Mouse (Mus musculus): ENCODE measurements around the gene Gab2. TPM values are rescaled to one million over a fixed set of nuclear protein-coding genes. Genes with fewer than 3 reads are reported as not detected.

The Gab2 gene
- total RNA-seq, 1 experiment from 2014 or later, result 36.3 TPM

DNA sequence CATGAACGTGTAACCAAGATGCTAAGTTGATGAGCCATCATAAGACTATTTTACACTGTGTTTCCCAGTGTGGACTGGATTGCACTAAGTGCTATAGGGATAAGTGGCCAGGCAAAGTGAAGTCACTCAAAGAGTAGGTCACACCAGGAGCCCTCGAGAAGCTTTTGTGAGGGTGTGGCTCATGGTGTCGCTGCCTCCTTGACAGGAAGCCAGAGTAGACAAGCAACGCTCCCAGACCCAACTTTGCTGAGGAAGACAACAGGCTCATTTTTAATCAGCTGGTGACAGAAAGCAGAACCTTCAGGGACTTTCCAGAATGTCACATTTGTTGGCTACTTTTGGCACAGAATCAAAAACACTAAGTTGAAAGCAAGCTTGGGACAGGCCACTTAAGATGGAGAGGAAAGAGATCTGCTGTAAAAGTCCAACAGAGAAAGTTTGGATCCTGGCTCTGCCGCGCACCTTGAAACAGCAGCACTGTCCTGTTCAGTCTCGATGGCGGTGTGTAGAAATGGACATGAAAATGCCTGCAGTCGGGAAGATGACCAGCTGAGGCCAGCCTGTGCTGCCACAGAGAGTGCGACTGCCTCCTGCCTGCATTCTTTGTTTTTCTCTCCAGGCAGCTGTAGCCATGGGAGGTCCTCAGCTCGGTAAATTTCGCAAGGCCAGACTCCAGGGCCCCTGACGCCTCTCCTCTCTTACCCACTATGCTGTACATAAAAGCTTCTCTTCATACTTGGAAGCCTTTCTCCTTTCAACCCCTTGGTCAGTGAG is 273.9 kb downstream of the Gab2 start:
- ATAC-seq (ENCODE audit: extremely low read depth, insufficient number of reproducible peaks, low FRiP score, poor library complexity, severe bottlenecking), result peak; percentile 57; the same call in 1 of the 2 replicates

DNA sequence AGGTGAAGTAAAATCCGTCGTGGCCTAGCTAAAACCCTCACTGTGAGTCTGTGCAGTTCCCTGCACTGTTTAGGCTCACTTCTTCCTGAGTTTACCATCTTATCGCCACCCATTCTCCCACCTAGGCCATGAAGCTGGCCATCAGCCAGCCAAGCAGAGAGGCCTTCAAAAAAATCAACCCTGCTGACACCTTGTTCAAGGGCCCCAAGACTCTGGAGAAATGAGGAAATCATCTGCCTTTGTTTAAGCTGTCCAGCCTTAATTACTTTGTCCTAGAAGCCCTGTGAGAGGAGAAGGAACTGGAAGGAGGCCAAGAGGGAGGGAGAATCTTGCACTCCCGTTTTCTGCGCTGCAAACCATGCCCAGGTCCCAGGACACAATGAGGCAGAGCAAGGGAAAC is 274.9 kb downstream of the Gab2 start:
- no peak for ATAC-seq (ENCODE audit: extremely low read depth, insufficient number of reproducible peaks, low FRiP score, poor library complexity, severe bottlenecking)

DNA sequence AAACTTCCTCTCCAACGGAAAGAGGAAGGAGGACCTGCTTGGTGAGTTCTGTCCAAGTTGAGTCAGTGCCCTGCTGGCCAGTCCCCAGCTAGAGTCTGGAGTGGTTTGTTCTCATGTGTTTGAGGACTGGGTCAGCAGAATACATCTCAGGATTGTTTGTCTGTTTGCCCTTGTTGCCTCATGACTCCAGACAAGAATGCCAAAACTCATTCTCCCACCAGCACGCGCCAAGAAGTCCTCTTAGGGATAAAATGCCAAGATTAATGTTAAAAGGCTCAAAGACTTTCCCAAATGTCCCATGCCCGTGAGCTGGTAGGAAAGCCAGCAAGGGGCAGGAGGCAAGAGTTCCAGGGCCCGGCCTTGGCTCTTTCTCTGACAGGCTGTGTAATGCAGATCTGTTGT is 275.5 kb downstream of the Gab2 start:
- ATAC-seq (ENCODE audit: extremely low read depth, insufficient number of reproducible peaks, low FRiP score, poor library complexity, severe bottlenecking), result no peak

DNA sequence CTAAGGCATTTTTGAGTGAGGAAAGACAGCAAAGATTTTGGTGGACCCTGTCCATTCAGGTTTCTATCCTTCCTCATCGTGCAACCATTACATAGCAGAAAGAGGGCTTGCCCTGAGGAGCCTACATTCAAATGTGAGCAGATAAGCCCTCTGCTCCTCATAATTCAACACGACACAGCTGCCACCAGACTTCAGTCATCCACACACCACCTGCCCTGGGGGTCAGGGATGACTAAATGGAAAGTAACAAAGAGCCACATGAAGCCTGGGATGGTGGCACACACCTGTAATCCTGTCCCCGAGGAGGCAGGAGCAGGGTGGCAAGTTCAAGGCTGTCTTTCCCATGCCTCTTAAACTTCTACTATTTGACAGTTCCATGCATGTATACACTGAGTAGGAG is 276.5 kb downstream of the Gab2 start:
- ATAC-seq (ENCODE audit: extremely low read depth, insufficient number of reproducible peaks, low FRiP score, poor library complexity, severe bottlenecking), result no peak

DNA sequence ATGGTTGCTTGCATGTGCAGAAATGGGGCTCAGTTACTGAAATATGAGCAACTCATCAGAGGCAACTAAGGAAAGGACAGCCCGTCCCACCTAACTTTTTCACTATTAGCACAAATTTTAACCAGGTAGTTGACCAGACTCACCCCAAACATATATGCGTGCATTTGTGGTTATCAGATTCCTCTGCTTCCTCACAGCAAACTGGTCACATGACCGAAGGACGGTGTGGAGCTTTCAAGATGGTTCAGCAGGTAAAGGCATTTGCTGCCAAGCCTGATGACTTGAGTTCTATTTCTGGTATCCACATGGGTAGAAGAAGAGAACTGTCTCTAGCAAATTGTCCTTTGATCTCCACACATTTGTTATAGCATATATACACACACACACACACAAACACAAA is 277.0 kb downstream of the Gab2 start:
- no peak for ATAC-seq (ENCODE audit: extremely low read depth, insufficient number of reproducible peaks, low FRiP score, poor library complexity, severe bottlenecking)

Other genes with a start within 250 kb of the Gab2 start
- gene Nars2, start 130.1 kb upstream of the Gab2 start, total RNA-seq (2017), result 9.0 and 10.1 TPM in 2 replicates